Mouse (Mus musculus) gastrocnemius, adult 2 months (tissue): ENCODE data around the gene Cant1. TPM values are rescaled to one million over a fixed set of nuclear protein-coding genes. Genes with fewer than 3 reads are reported as not detected.

Experiments
- DNase-seq: peaks from one replicate; pipeline ENCODE4 v3.0.0; 2022
- H3K27ac ChIP-seq: fragments of 200-600 bp; 2 replicates; pipeline ENCODE4 v1.8.1; 2022; ENCODE audit warnings: mild to moderate bottlenecking
- H3K4me3 ChIP-seq: fragments of 200-600 bp; 2 replicates; pipeline ENCODE4 v1.8.1; 2022; ENCODE audit warnings: mild to moderate bottlenecking, moderate library complexity
- CTCF ChIP-seq: fragments of 200-600 bp; IDR thresholded peaks from 2 replicates; pipeline ENCODE4 v1.8.1; 2022; ENCODE audit warnings: antibody characterized with exemption, mild to moderate bottlenecking, moderate library complexity
- intact Hi-C: fragments of 180-260 bp; cut with DNase I; formaldehyde crosslinking; loops from one replicate; pipeline ENCODE4 v1.15.1; 2025
- total RNA-seq, 2 experiments: library from RNA; stranded (reverse); gene quantifications; 2 replicates each; pipeline ENCODE4 v1.2.3; 2021

Gene Cant1
- total RNA-seq, 2 experiments from 2014 or later, result 10.7 to 11.6 TPM

GRCm38 (mm10) chr11:118411271-118411670, 7.6 kb downstream of the Cant1 start:
- intact Hi-C loops, result no loop called here
- TF ChIP-seq CTCF, result no peak
- H3K27ac ChIP-seq, result no peak overlapping the region
- H3K4me3 ChIP-seq, result no peak overlapping the region
- no peak for DNase-seq

GRCm38 (mm10) chr11:118410479-118410878, 8.4 kb downstream of the Cant1 start:
- intact Hi-C loops, result no loop called here
- DNase-seq, result no peak
- TF ChIP-seq CTCF, result no peak
- Histone ChIP-seq H3K27ac (no peak overlapping the region), H3K4me3 (no peak overlapping the region)

GRCm38 (mm10) chr11:118410073-118410444, 8.8 kb downstream of the Cant1 start:
- no peak for DNase-seq
- intact Hi-C loops, result no loop called here

GRCm38 (mm10) chr11:118409106-118410072, 9.5 kb downstream of the Cant1 start:
- peak; percentile 10 for DNase-seq
- no peak for TF ChIP-seq CTCF

More at GRCm38 (mm10) chr11:118410073-118410444, 8.8 kb downstream of the Cant1 start:
- H3K4me3 ChIP-seq, result no peak overlapping the region
- no peak for TF ChIP-seq CTCF
- H3K27ac ChIP-seq, result no peak overlapping the region

GRCm38 (mm10) chr11:118408051-118408740, 10.7 kb downstream of the Cant1 start:
- Histone ChIP-seq H3K27ac (no peak overlapping the region), H3K4me3 (no peak overlapping the region)
- no peak for TF ChIP-seq CTCF
- DNase-seq, result peak; percentile 17
- intact Hi-C loops, result no loop called here

More at GRCm38 (mm10) chr11:118409106-118410072, 9.5 kb downstream of the Cant1 start:
- no peak overlapping the region for H3K27ac ChIP-seq
- H3K4me3 ChIP-seq, result no peak overlapping the region
- intact Hi-C loops, result no loop called here

GRCm38 (mm10) chr11:118407318-118407910, 11.5 kb downstream of the Cant1 start:
- DNase-seq, result peak; percentile 55
- Histone ChIP-seq H3K27ac (no peak overlapping the region), H3K4me3 (no peak overlapping the region)
- intact Hi-C loops, result no loop called here
- peak; percentile 71 for TF ChIP-seq CTCF

- H3K4me3 ChIP-seq, result no peak overlapping the region
- H3K27ac ChIP-seq, result no peak overlapping the region
- intact Hi-C loops, result no loop called here
- DNase-seq, result peak; percentile 15
- TF ChIP-seq CTCF, result no peak
These were observed 12.4 kb downstream of the Cant1 start for GRCm38 (mm10) chr11:118406521-118406920.

- TF ChIP-seq CTCF, result no peak
- intact Hi-C loops, result no loop called here
- DNase-seq, result peak; percentile 14
- Histone ChIP-seq H3K4me3 (no peak overlapping the region), H3K27ac (no peak overlapping the region)
These were observed 13.6 kb downstream of the Cant1 start for GRCm38 (mm10) chr11:118405311-118405710.

GRCm38 (mm10) chr11:118403951-118404899, 14.7 kb downstream of the Cant1 start:
- H3K27ac ChIP-seq, result no peak overlapping the region
- TF ChIP-seq CTCF, result no peak
- intact Hi-C loops, result no loop called here
- DNase-seq, result peak; percentile 14
- H3K4me3 ChIP-seq, result no peak overlapping the region

- intact Hi-C loops, result no loop called here
- H3K4me3 ChIP-seq, result no peak overlapping the region
- TF ChIP-seq CTCF, result no peak
- DNase-seq, result peak; percentile 2
- peak overlapping the region; percentile 91; the same call in 1 of the 2 replicates for H3K27ac ChIP-seq
These were observed 15.7 kb downstream of the Cant1 start for GRCm38 (mm10) chr11:118403183-118403582.

GRCm38 (mm10) chr11:118401760-118402280, 17.1 kb downstream of the Cant1 start, which contains the start of gene Lgals3bp:
Gene Lgals3bp (minus strand): TSS chr11:118402092.
- H3K4me3 ChIP-seq, result peak within 1 kb of the TSS; percentile 73
- H3K27ac ChIP-seq, result peak within 1 kb of the TSS; percentile 91
- DNase-seq, result peak; percentile 80
- intact Hi-C loops, result no loop called here
- peak; percentile 58 for TF ChIP-seq CTCF
